Mouse (Mus musculus): Measurements from ENCODE around the gene Mybbp1a.
"Not testable (repeated sequence)": the region's sequence is repeated elsewhere in the genome, so short reads cannot be mapped to it uniquely, and the experiment has no call there.

Gene Mybbp1a

GRCm38 (mm10) chr11:72411093-72411921 is 29.8 kb upstream of the Mybbp1a start, which contains the start of gene Smtnl2:
Smtnl2 (minus strand) TSS chr11:72411713.
- in situ Hi-C loops (cut with MboI; ENCODE audit: low pct_unique_long_range_greater_than_20kb in 1 of 2, low sequenced_read_pairs in 2 of 2, unreplicated experiment in 1 of 2): no loop called here

- in situ Hi-C loops (cut with MboI; ENCODE audit: low pct_unique_long_range_greater_than_20kb in 1 of 2, low sequenced_read_pairs in 2 of 2, unreplicated experiment in 1 of 2): no loop called here
Measured at GRCm38 (mm10) chr11:72411945-72412344, 29.2 kb upstream of the Mybbp1a start.

- in situ Hi-C loops (cut with MboI; ENCODE audit: low pct_unique_long_range_greater_than_20kb in 1 of 2, low sequenced_read_pairs in 2 of 2, unreplicated experiment in 1 of 2): no loop called here
Measured at GRCm38 (mm10) chr11:72413016-72413415, 28.1 kb upstream of the Mybbp1a start.

- in situ Hi-C loops (cut with MboI; ENCODE audit: low pct_unique_long_range_greater_than_20kb in 1 of 2, low sequenced_read_pairs in 2 of 2, unreplicated experiment in 1 of 2): no loop called here
Measured at GRCm38 (mm10) chr11:72413601-72414190, 27.5 kb upstream of the Mybbp1a start.

- in situ Hi-C loops (cut with MboI; ENCODE audit: low pct_unique_long_range_greater_than_20kb in 1 of 2, low sequenced_read_pairs in 2 of 2, unreplicated experiment in 1 of 2): no loop called here
Measured at GRCm38 (mm10) chr11:72415155-72415554, 26.0 kb upstream of the Mybbp1a start.

GRCm38 (mm10) chr11:72416666-72417065 is 24.5 kb upstream of the Mybbp1a start:
- in situ Hi-C loops (cut with MboI; ENCODE audit: low pct_unique_long_range_greater_than_20kb in 1 of 2, low sequenced_read_pairs in 2 of 2, unreplicated experiment in 1 of 2): no loop called here

GRCm38 (mm10) chr11:72417376-72417775 is 23.8 kb upstream of the Mybbp1a start:
- in situ Hi-C loops (cut with MboI; ENCODE audit: low pct_unique_long_range_greater_than_20kb in 1 of 2, low sequenced_read_pairs in 2 of 2, unreplicated experiment in 1 of 2): no loop called here

- in situ Hi-C loops (cut with MboI; ENCODE audit: low pct_unique_long_range_greater_than_20kb in 1 of 2, low sequenced_read_pairs in 2 of 2, unreplicated experiment in 1 of 2): no loop called here
Measured at GRCm38 (mm10) chr11:72418227-72418626, 22.9 kb upstream of the Mybbp1a start.

GRCm38 (mm10) chr11:72419006-72419405 is 22.1 kb upstream of the Mybbp1a start:
- in situ Hi-C loops (cut with MboI; ENCODE audit: low pct_unique_long_range_greater_than_20kb in 1 of 2, low sequenced_read_pairs in 2 of 2, unreplicated experiment in 1 of 2): no loop called here

GRCm38 (mm10) chr11:72420460-72421122 is 20.6 kb upstream of the Mybbp1a start:
- in situ Hi-C loops (cut with MboI; ENCODE audit: low pct_unique_long_range_greater_than_20kb in 1 of 2, low sequenced_read_pairs in 2 of 2, unreplicated experiment in 1 of 2): loop anchor here (5.0 to 10.0 kb wide), 3 partner anchors 63 to 208 kb away; partner anchors contain the start of gene Med31 (in 1 of the 2)

GRCm38 (mm10) chr11:72421518-72422278 is 19.5 kb upstream of the Mybbp1a start:
- in situ Hi-C loops (cut with MboI; ENCODE audit: low pct_unique_long_range_greater_than_20kb in 1 of 2, low sequenced_read_pairs in 2 of 2, unreplicated experiment in 1 of 2): loop anchor here (5.0 to 10.0 kb wide), 3 partner anchors 64 to 209 kb away; partner anchors contain the start of gene Med31 (in 1 of the 2)

GRCm38 (mm10) chr11:72423686-72424085 is 17.5 kb upstream of the Mybbp1a start:
- in situ Hi-C loops (cut with MboI; ENCODE audit: low pct_unique_long_range_greater_than_20kb in 1 of 2, low sequenced_read_pairs in 2 of 2, unreplicated experiment in 1 of 2): loop anchor here (5.0 to 10.0 kb wide), 3 partner anchors 66 to 211 kb away; partner anchors contain the start of gene Med31 (in 1 of the 2)

- in situ Hi-C loops (cut with MboI; ENCODE audit: low pct_unique_long_range_greater_than_20kb in 1 of 2, low sequenced_read_pairs in 2 of 2, unreplicated experiment in 1 of 2): loop anchor here in 1 of 2 experiments (5.0 to 10.0 kb wide), 2 partner anchors 83 to 210 kb away; partner anchors contain the start of gene Med31
Measured at GRCm38 (mm10) chr11:72425201-72425600, 16.0 kb upstream of the Mybbp1a start.

- in situ Hi-C loops (cut with MboI; ENCODE audit: low pct_unique_long_range_greater_than_20kb in 1 of 2, low sequenced_read_pairs in 2 of 2, unreplicated experiment in 1 of 2): loop anchor here in 1 of 2 experiments (5.0 to 10.0 kb wide), 2 partner anchors 85 to 212 kb away; partner anchors contain the start of gene Med31
Measured at GRCm38 (mm10) chr11:72426884-72427283, 14.3 kb upstream of the Mybbp1a start.

- in situ Hi-C loops (cut with MboI; ENCODE audit: low pct_unique_long_range_greater_than_20kb in 1 of 2, low sequenced_read_pairs in 2 of 2, unreplicated experiment in 1 of 2): loop anchor here in 1 of 2 experiments (5.0 to 10.0 kb wide), 2 partner anchors 86 to 214 kb away; partner anchors contain the start of gene Med31
Measured at GRCm38 (mm10) chr11:72428694-72429093, 12.5 kb upstream of the Mybbp1a start.

GRCm38 (mm10) chr11:72429288-72429690 is 11.9 kb upstream of the Mybbp1a start:
- in situ Hi-C loops (cut with MboI; ENCODE audit: low pct_unique_long_range_greater_than_20kb in 1 of 2, low sequenced_read_pairs in 2 of 2, unreplicated experiment in 1 of 2): loop anchor here in 1 of 2 experiments (5.0 to 10.0 kb wide), 2 partner anchors 87 to 214 kb away; partner anchors contain the start of gene Med31

GRCm38 (mm10) chr11:72430311-72431068 is 10.7 kb upstream of the Mybbp1a start:
- in situ Hi-C loops (cut with MboI; ENCODE audit: low pct_unique_long_range_greater_than_20kb in 1 of 2, low sequenced_read_pairs in 2 of 2, unreplicated experiment in 1 of 2): not testable (repeated sequence)
